Mouse (Mus musculus) olfactory bulb, adult 2 months (tissue): ENCODE measurements around the gene Slc36a3.

Experiments
- CTCF ChIP-seq: fragments of 200-500 bp; IDR thresholded peaks from 2 replicates; pipeline ENCODE4 v1.5.1; 2012; ENCODE audit warnings: low read depth, mild to moderate bottlenecking, low read length, moderate library complexity; ENCODE audit not compliant: insufficient read depth
- POLR2A ChIP-seq: fragments of 200-500 bp; IDR thresholded peaks from 2 replicates; pipeline ENCODE4 v1.6.1; 2012; ENCODE audit warnings: mild to moderate bottlenecking, low read depth, low read length, moderate library complexity; ENCODE audit not compliant: insufficient read depth

- no peak for TF ChIP-seq CTCF
- TF ChIP-seq POLR2A = no peak
Measured at GRCm38 (mm10) chr11:55141502-55141901, 10.0 kb downstream of the Slc36a3 start.
